Mouse (Mus musculus) heart, embryonic 11.5 days (tissue): ENCODE measurements at regions not wholly inside any gene's neighbourhood (a gene's known extent, or its start where the extent isn't known, plus 50 kb on each side); places are given as distances from the start of the nearest gene placed in this dataset.

Experiments
- ATAC-seq: fragments of 200-750 bp; cut with Nextera tagmentation; replicated peaks from 2 replicates; pipeline ENCODE4 v1.8.0; 2017; ENCODE audit warnings: moderate library complexity; ENCODE audit not compliant: insufficient number of reproducible peaks, low FRiP score, low TSS enrichment
- H3K27ac ChIP-seq: fragments of 300-500 bp; sonication (generic); 2 replicates; pipeline ENCODE4 v1.5.1; 2014; ENCODE audit warnings: mild to moderate bottlenecking, low read depth, low read length
- H3K27me3 ChIP-seq: fragments of 300-500 bp; sonication (generic); 2 replicates; pipeline ENCODE4 v1.6.1; 2014; ENCODE audit warnings: mild to moderate bottlenecking, low read length, mixed read lengths; ENCODE audit not compliant: control insufficient read depth, insufficient read depth
- H3K36me3 ChIP-seq: fragments of 300-500 bp; sonication (generic); 2 replicates; pipeline ENCODE4 v1.6.1; 2014; ENCODE audit warnings: mild to moderate bottlenecking, low read length, moderate library complexity, mixed read lengths; ENCODE audit not compliant: control insufficient read depth, insufficient read depth
- H3K4me1 ChIP-seq: fragments of 300-500 bp; sonication (generic); 2 replicates; pipeline ENCODE4 v1.6.1; 2014; ENCODE audit warnings: low read length; ENCODE audit not compliant: control insufficient read depth, insufficient read depth
- H3K4me2 ChIP-seq: fragments of 300-500 bp; sonication (generic); 2 replicates; pipeline ENCODE4 v1.6.1; 2014; ENCODE audit warnings: mild to moderate bottlenecking, moderate library complexity
- H3K4me3 ChIP-seq: fragments of 300-500 bp; sonication (generic); 2 replicates; pipeline ENCODE4 v1.5.1; 2014; ENCODE audit warnings: low read depth, low read length
- H3K9ac ChIP-seq: fragments of 300-500 bp; sonication (generic); 2 replicates; pipeline ENCODE4 v1.6.1; 2014; ENCODE audit warnings: mild to moderate bottlenecking, low read depth, low read length, moderate library complexity
- H3K9me3 ChIP-seq: fragments of 300-500 bp; sonication (generic); replicated peaks from 2 replicates; pipeline ENCODE4 v1.6.1; 2016; ENCODE audit warnings: low read length; ENCODE audit not compliant: control insufficient read depth
- WGBS: fragments of 180-500 bp; shearing (Covaris S2); extraction: QIAGEN DNeasy Blood & Tissue Kit; methylation state at CpG from one replicate; pipeline ENCODE4 v1.1.7; 2014; ENCODE audit not compliant: insufficient replicate concordance; 5-methylcytosine and 5-hydroxymethylcytosine counted together

DNA sequence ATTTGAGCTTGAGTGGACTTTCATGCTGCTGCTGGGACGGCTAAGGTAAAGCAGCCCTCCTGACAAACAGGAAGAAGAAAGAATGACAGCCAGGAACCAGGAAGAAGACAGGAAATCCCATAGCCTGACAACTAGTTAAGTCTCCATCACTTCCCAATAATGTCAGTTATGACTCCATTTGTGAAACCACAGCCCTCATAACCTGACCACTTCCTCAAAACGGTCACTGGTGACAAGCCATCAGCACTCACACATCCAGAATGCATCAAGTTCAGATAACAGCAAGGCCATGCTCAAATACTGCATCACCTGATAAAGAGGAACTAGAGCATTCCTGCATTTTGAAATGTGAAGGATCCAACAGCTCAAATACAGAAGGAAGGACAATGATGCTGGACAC, 288.3 kb downstream of the Zfp706 start:
- H3K4me2 ChIP-seq: no peak overlapping the region
- H3K27me3 ChIP-seq: no peaks in the 10 kb centered on the region
- 51% methylated on average over 2 of the region's 2 CpGs for WGBS
- H3K27ac ChIP-seq: no peak overlapping the region
- no peaks in the 10 kb centered on the region for H3K9me3 ChIP-seq
- no peak for ATAC-seq
- no peak overlapping the region for H3K9ac ChIP-seq
- no peaks in the 10 kb centered on the region for H3K36me3 ChIP-seq
- no peak overlapping the region for H3K4me3 ChIP-seq
- peaks cover 16% of the 10 kb centered on the region for H3K4me1 ChIP-seq

DNA sequence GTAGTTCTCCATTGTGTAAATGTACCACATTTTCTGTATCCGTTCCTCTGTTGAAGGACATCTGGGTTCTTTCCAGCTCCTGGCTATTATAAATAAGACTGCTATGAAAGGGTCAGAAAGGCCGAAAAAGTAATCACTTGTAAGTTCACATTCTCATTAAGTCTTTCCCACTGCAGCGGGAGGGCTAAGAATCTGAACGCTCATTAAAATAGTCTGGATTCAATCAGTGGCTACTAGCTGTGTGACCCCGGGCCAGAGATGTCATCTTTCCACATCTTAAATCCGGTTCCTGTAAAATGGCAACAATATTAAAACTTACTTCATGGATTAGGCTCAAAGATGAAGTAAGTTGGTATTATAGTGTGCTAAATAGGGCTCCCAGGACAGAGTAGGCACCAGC, 289.7 kb downstream of the Zfp706 start:
- Histone ChIP-seq H3K4me2 (no peak overlapping the region), H3K36me3 (no peaks in the 10 kb centered on the region), H3K27me3 (no peaks in the 10 kb centered on the region), H3K9ac (no peak overlapping the region), H3K9me3 (no peaks in the 10 kb centered on the region), H3K27ac (no peak overlapping the region), H3K4me3 (no peak overlapping the region), H3K4me1 (peaks cover 16% of the 10 kb centered on the region)
- 77% methylated on average over 6 of the region's 6 CpGs for WGBS
- no peak for ATAC-seq

DNA sequence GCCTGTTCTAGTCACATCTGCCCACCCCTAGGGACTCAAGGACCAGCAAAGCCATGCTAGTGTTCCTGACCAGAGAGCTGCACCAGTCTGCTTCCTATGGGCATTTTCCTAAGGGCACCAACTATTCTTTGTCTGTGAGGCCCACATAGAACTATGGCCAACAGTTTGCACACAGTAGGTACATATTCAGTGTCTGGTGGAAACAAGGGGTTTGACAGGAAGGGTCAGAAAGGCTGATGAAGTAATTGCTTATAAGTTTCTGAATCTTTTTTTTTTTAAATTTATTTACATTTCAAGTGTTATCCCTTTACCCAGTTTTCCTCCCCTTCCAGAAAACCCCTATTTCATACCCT, 290.9 kb downstream of the Zfp706 start:
- no peak overlapping the region for H3K27ac ChIP-seq
- peak overlapping the region; percentile 63 for H3K4me2 ChIP-seq
- no peak for ATAC-seq
- peaks cover 6% of the 10 kb centered on the region for H3K4me1 ChIP-seq
- peak overlapping the region; percentile 64 for H3K9ac ChIP-seq
- H3K27me3 ChIP-seq: no peaks in the 10 kb centered on the region
- no peak overlapping the region; the same call in 1 of the 2 replicates for H3K4me3 ChIP-seq
- no peaks in the 10 kb centered on the region for H3K36me3 ChIP-seq
- no peaks in the 10 kb centered on the region for H3K9me3 ChIP-seq

DNA sequence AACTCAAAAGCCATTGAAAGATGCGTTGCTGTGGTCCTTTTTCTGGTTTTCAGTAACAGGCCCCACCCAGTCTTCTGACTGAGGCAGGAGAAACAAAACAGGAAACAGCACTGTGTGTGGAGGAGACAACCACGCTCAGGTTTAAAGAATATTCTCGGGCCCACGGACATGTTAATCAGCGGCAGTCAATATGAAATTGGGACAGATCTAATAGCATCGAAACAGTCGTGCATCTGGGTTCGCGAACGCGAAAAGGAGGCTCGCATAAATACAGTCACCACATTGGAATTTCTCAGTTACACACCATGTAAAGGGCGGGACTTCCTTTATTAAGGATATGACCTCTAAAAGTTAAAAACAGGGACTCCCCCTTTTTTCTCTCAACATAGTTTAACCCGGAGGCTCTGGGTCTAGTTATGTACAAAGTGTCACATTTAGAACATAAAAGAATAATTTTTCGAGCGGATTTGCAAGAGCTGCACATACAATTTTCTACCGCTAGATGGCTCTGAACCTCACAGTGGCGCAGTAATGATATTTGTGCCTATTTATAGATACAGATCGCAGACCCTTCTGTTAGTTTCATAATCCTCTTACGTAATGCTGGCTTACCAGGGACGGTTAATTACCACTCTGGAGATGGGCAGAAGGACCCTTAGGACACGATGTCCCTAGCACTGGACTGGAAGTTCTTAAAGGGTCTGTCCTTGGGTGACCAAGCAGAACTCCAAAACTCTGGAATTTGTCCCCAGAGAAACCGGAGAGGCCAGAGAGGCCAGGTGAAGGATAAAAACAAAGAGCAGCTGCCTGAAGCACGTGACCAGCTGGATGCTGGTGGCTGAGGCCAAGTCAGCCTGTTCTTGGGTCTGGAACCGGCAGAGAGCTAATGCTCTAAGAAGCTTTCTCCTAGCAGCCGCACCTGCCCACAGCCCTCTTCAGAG, 291.6 kb downstream of the Zfp706 start:
- H3K9ac ChIP-seq: peak overlapping the region; percentile 64
- H3K4me1 ChIP-seq: peaks cover 3% of the 10 kb centered on the region; the same call in 1 of the 2 replicates
- H3K4me3 ChIP-seq: peak overlapping the region; percentile 34
- no peaks in the 10 kb centered on the region for H3K36me3 ChIP-seq
- H3K4me2 ChIP-seq: peak overlapping the region; percentile 63
- peak; percentile 32 for ATAC-seq
- H3K9me3 ChIP-seq: no peaks in the 10 kb centered on the region
- no peaks in the 10 kb centered on the region for H3K27me3 ChIP-seq
- no peak overlapping the region for H3K27ac ChIP-seq
- 13% methylated on average over 26 of the region's 26 CpGs for WGBS

DNA sequence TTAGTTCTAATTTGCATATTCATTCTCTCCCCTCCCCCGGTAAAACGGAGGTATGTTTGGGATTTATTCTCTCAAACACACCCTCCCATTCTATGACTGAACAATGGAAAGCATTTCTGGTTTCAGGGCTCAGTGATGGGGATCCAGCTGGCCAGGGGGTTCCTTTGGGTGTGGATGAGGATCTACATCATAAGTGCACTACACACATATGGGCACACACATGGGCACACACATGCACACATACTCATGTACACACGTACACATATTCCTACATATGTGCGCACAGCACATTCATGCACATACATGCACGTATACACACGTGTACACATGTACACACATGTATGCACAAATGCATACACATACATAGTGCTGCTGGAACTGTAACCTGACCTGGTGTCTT, 292.4 kb downstream of the Zfp706 start:
- no peak for ATAC-seq
- no peaks in the 10 kb centered on the region for H3K27me3 ChIP-seq
- H3K4me2 ChIP-seq: no peak overlapping the region
- no peak overlapping the region for H3K4me3 ChIP-seq
- WGBS: 88% methylated on average over 6 of the region's 6 CpGs
- no peak overlapping the region for H3K27ac ChIP-seq
- peaks cover 3% of the 10 kb centered on the region; the same call in 1 of the 2 replicates for H3K4me1 ChIP-seq
- no peaks in the 10 kb centered on the region for H3K36me3 ChIP-seq
- H3K9ac ChIP-seq: no peak overlapping the region
- H3K9me3 ChIP-seq: no peaks in the 10 kb centered on the region

DNA sequence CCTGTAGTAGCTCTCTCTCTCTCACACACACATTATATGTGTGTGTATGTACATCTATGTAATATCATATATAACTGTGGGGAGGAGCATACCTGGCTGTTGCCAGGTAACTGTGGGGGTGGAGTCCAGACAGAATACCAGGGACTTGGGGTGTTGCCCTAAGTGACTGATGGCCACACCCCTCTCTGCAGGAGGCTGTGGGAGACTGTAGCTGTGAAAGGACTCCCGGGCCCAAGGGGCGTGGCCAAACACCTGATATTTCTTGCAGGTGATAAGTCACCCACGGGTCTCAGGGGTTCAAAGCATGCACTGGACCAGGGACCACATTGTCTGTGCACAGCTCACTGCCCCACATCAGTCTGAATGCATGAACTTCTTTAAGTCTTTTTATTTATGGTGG, 297.8 kb downstream of the Zfp706 start:
- WGBS: 47% methylated on average over 3 of the region's 3 CpGs
- ATAC-seq: no peak; the same call in 1 of the 2 replicates
- H3K36me3 ChIP-seq: no peaks in the 10 kb centered on the region
- H3K9ac ChIP-seq: no peak overlapping the region
- H3K4me1 ChIP-seq: no peaks in the 10 kb centered on the region
- H3K4me3 ChIP-seq: no peak overlapping the region
- no peak overlapping the region for H3K27ac ChIP-seq
- H3K4me2 ChIP-seq: no peak overlapping the region
- no peaks in the 10 kb centered on the region for H3K27me3 ChIP-seq
- no peaks in the 10 kb centered on the region for H3K9me3 ChIP-seq

DNA sequence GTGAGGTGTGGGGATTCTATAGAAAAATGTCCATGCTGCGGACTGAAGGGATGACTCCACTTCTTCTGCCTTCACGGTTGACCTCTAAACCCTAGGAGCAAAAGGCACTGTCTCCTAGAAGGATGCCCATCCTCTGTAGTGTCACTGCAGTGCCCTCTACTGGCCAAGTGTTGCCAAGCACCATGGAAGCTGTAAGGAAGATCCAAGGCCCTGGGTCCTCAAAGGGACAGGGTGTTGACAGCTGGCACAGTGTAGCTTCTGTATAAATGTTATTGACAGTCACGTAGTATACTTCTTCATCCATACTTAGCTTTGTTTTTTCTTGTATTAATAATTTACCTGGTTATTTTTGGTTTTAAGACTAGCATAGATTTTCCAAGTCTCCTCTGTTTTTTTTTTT, 299.1 kb downstream of the Zfp706 start:
- Histone ChIP-seq H3K27ac (no peak overlapping the region), H3K36me3 (no peaks in the 10 kb centered on the region), H3K9ac (no peak overlapping the region), H3K9me3 (no peaks in the 10 kb centered on the region), H3K4me1 (no peaks in the 10 kb centered on the region), H3K27me3 (no peaks in the 10 kb centered on the region), H3K4me3 (no peak overlapping the region), H3K4me2 (no peak overlapping the region)
- ATAC-seq: no peak
- WGBS: 15% methylated on average over 3 of the region's 3 CpGs

DNA sequence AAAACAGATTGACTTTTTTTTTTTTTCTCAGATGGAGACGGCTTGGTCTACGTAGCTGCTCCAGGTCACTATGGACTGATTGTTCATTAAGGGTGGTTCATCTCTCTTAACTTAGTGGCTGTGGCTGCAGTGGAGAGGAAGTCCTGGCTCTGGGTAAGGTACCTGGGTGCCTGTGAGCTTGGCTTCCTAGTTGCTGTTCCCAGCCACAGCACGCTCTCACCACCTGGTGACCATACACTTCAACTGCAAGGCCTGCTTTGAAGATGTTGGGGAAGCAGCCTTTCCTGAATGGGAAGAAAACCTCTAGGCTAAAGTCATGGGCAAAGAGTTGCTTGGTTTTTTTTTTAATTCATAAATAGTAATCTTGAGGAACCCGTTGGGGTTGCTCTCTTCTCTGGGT, 301.6 kb downstream of the Zfp706 start:
- H3K9ac ChIP-seq: no peak overlapping the region
- no peak for ATAC-seq
- no peaks in the 10 kb centered on the region for H3K27me3 ChIP-seq
- no peak overlapping the region for H3K4me2 ChIP-seq
- no peaks in the 10 kb centered on the region for H3K9me3 ChIP-seq
- 35% methylated on average over 4 of the region's 4 CpGs for WGBS
- no peak overlapping the region for H3K27ac ChIP-seq
- H3K36me3 ChIP-seq: no peaks in the 10 kb centered on the region
- H3K4me3 ChIP-seq: no peak overlapping the region
- H3K4me1 ChIP-seq: no peaks in the 10 kb centered on the region

DNA sequence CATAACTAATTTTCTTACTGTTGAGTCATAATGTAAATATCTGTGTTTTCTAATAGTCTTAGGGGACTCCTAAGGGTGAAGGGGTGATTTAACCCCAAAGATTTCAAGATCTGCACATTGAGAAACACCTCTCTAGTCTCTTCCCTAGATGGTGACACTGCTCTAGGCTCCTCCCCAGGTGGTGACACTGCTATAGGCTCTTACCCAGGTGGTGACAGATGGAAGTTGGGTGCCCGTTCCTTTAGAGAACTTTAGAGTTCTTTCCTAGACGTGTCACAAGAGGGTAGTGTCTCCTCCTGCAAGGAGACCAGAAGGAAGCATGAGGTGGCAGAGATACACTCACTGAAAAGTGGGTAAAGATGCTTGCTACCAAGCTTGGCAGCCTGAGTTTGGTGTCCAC, 302.2 kb downstream of the Zfp706 start:
- Histone ChIP-seq H3K4me1 (no peaks in the 10 kb centered on the region), H3K9ac (no peak overlapping the region), H3K27me3 (no peaks in the 10 kb centered on the region), H3K27ac (no peak overlapping the region), H3K4me3 (no peak overlapping the region), H3K9me3 (no peaks in the 10 kb centered on the region), H3K4me2 (no peak overlapping the region), H3K36me3 (no peaks in the 10 kb centered on the region)
- no peak for ATAC-seq
- 34% methylated on average over 2 of the region's 2 CpGs for WGBS
